Comparison of ENCODE assay signal across 7 mouse cellular contexts in the genomic region with DNA sequence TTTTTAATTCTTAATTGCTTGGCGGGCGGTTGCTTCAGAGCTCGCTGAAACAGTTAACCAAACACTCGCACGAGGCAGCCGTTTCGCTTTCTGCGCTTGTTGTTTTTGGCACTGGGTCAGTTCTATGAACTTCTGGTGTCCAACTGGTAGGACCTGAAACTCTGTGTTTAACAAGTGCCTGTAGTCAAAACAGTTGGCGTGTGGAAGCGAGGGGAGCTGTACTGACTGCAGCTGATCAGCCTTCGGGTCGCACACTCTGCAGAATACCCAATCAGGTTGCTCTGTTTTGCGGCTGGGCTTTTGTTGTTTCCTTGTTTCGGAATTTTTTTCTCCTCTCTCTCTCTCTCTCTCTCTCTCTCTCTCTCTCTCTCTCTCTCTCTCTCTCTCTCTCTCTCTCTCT.
DNase-seq lines count a peak whose midpoint lies in the region; ATAC-seq lines count a peak whose summit lies in the region.

No protein-coding gene starts in this region.

- peak; percentile 75 for DNase-seq in MN1 (ENCODE audit: low spot score)
- peak; percentile 64 for DNase-seq in brain, adult 2 months (ENCODE audit: low read depth, low spot score)
- peak; percentile 61 for DNase-seq in hindbrain, embryonic 11.5 days (ENCODE audit: low spot score)
- peak; percentile 38 for DNase-seq in layer of hippocampus, adult 9-10 months (ENCODE audit: low spot score)
- DNase-seq in right cerebral cortex, postnatal 4 days: peak; percentile 27

- no peak overlapping the region for H3K27ac ChIP-seq in forebrain, embryonic 16.5 days (ENCODE audit: low read length)
- H3K27ac ChIP-seq in hindbrain, embryonic 11.5 days (ENCODE audit: low read depth, low read length): no peak overlapping the region
- H3K27ac ChIP-seq in macrophage: peak overlapping the region; percentile 72

- H3K4me3 ChIP-seq in forebrain, embryonic 16.5 days (replicated peaks; ENCODE audit: low read length): peak overlapping the region; percentile 46
- H3K4me3 ChIP-seq in hindbrain, embryonic 11.5 days (ENCODE audit: low read depth, low read length): peak overlapping the region; percentile 31
- H3K4me3 ChIP-seq in macrophage (ENCODE audit: inconsistent target): peak overlapping the region; percentile 57

- no peaks in the 10 kb centered on the region for H3K9me3 ChIP-seq in forebrain, embryonic 16.5 days (ENCODE audit: control insufficient read depth, low read length)
- no peaks in the 10 kb centered on the region for H3K9me3 ChIP-seq in hindbrain, embryonic 11.5 days (ENCODE audit: control insufficient read depth, low read length)

- peaks cover 29% of the 10 kb centered on the region for H3K4me1 ChIP-seq in forebrain, embryonic 16.5 days (replicated peaks; ENCODE audit: control insufficient read depth, insufficient read depth, low read length)
- H3K4me1 ChIP-seq in hindbrain, embryonic 11.5 days (replicated peaks; ENCODE audit: control insufficient read depth, insufficient read depth, low read length): peaks cover 3% of the 10 kb centered on the region; the same call in 1 of the 2 replicates

- H3K79me2 ChIP-seq in macrophage (ENCODE audit: inconsistent target): peaks cover 29% of the 10 kb centered on the region

- ATAC-seq in forebrain, embryonic 16.5 days: peak; percentile 85
- peak; percentile 59; the same call in 1 of the 2 replicates for ATAC-seq in hindbrain, embryonic 11.5 days (ENCODE audit: low FRiP score)

- H3K27me3 ChIP-seq in forebrain, embryonic 16.5 days (replicated peaks; ENCODE audit: control insufficient read depth, insufficient read depth, low read length): no peaks in the 10 kb centered on the region
- no peaks in the 10 kb centered on the region for H3K27me3 ChIP-seq in hindbrain, embryonic 11.5 days (ENCODE audit: control insufficient read depth, insufficient read depth, low read length)

- H3K9ac ChIP-seq in forebrain, embryonic 16.5 days (replicated peaks; ENCODE audit: low read depth, low read length): no peak overlapping the region
- no peak overlapping the region for H3K9ac ChIP-seq in hindbrain, embryonic 11.5 days (ENCODE audit: low read depth, low read length)

- WGBS in forebrain, embryonic 16.5 days: 0% methylated on average over 14 of the region's 14 CpGs
- WGBS in hindbrain, embryonic 11.5 days: under 1% methylated on average over 14 of the region's 14 CpGs
- WGBS in macrophage (ENCODE audit: missing documents): 3% methylated on average over 13 of the region's 14 CpGs

- H3K36me3 ChIP-seq in forebrain, embryonic 16.5 days (ENCODE audit: control insufficient read depth, insufficient read depth): no peaks in the 10 kb centered on the region
- no peaks in the 10 kb centered on the region for H3K36me3 ChIP-seq in hindbrain, embryonic 11.5 days (ENCODE audit: control insufficient read depth, insufficient read depth, low read length)
- no peaks in the 10 kb centered on the region for H3K36me3 ChIP-seq in macrophage (ENCODE audit: inconsistent target)

- H3K4me2 ChIP-seq in forebrain, embryonic 16.5 days (ENCODE audit: low read length): peak overlapping the region; percentile 89
- peak overlapping the region; percentile 79 for H3K4me2 ChIP-seq in hindbrain, embryonic 11.5 days (replicated peaks; ENCODE audit: low read depth, low read length)
